Mouse (Mus musculus) MEL (cell line): Measurements from ENCODE around the gene Trim27.

Experiments
- CTCF ChIP-seq, 3 experiments: IDR thresholded peaks in 2 of 3; conservative IDR thresholded peaks in 1 of 3; 2 replicates each; pipeline ENCODE4 v1.5.1; 2011 to 2012; ENCODE audit warnings: low read length in 3 of 3, low read depth in 2 of 3, mild to moderate bottlenecking in 2 of 3, improper control_type of control experiment in 1 of 3, inconsistent platforms in 1 of 3, mixed read lengths in 1 of 3, moderate library complexity in 1 of 3; ENCODE audit not compliant: control insufficient read depth in 1 of 3, insufficient read depth in 1 of 3, poor library complexity in 1 of 3, severe bottlenecking in 1 of 3
- EP300 ChIP-seq, 2 experiments: IDR thresholded peaks; 2 replicates each; pipeline ENCODE4 v1.6.1; 2011; ENCODE audit warnings: improper control_type of control experiment in 2 of 2, low read length in 2 of 2, low read depth in 1 of 2, mild to moderate bottlenecking in 1 of 2
- JUND ChIP-seq: IDR thresholded peaks from 2 replicates; pipeline ENCODE4 v1.6.1; 2011; ENCODE audit warnings: low read depth, mild to moderate bottlenecking, improper control_type of control experiment, low read length
- KAT2A ChIP-seq: conservative IDR thresholded peaks from 2 replicates; pipeline ENCODE4 v1.6.1; 2012; ENCODE audit warnings: low read depth, low read length, improper control_type of control experiment, inconsistent platforms
- MAX ChIP-seq: IDR thresholded peaks from 2 replicates; pipeline ENCODE4 v1.6.1; 2011; ENCODE audit warnings: low read length, improper control_type of control experiment
- MXI1 ChIP-seq: IDR thresholded peaks from 2 replicates; pipeline ENCODE4 v1.6.1; 2011; ENCODE audit warnings: mild to moderate bottlenecking, low read depth, low read length, improper control_type of control experiment
- NRF1 ChIP-seq: IDR thresholded peaks from 2 replicates; pipeline ENCODE4 v1.6.1; 2014; ENCODE audit warnings: low read depth, mild to moderate bottlenecking, inconsistent platforms, low read length, improper control_type of control experiment, moderate library complexity; ENCODE audit not compliant: poor library complexity, insufficient read depth, severe bottlenecking
- POLR2A ChIP-seq, 2 experiments: IDR thresholded peaks; 2 replicates each; pipeline ENCODE4 v1.6.1; 2011 to 2012; ENCODE audit warnings: low read length in 2 of 2, mild to moderate bottlenecking in 2 of 2, control low read depth in 1 of 2, improper control_type of control experiment in 1 of 2, low read depth in 1 of 2, moderate library complexity in 1 of 2; ENCODE audit not compliant: control insufficient read depth in 1 of 2, insufficient read depth in 1 of 2, poor library complexity in 1 of 2
- SIN3A ChIP-seq: IDR thresholded peaks from 2 replicates; pipeline ENCODE4 v1.6.1; 2012; ENCODE audit warnings: low read length, improper control_type of control experiment, inconsistent platforms
- TBP ChIP-seq: IDR thresholded peaks from 2 replicates; pipeline ENCODE4 v1.8.0; 2011; ENCODE audit warnings: low read depth, low read length, improper control_type of control experiment
- USF2 ChIP-seq, 2 experiments: IDR thresholded peaks; 2 replicates each; pipeline ENCODE4 v1.6.1; 2011 to 2012; ENCODE audit warnings: improper control_type of control experiment in 2 of 2, low read length in 2 of 2, borderline replicate concordance in 1 of 2, inconsistent platforms in 1 of 2, low read depth in 1 of 2, mild to moderate bottlenecking in 1 of 2; ENCODE audit not compliant: insufficient read depth in 1 of 2
- ZMIZ1 ChIP-seq: IDR thresholded peaks from 2 replicates; pipeline ENCODE4 v1.6.1; 2012; ENCODE audit warnings: low read depth, mild to moderate bottlenecking, inconsistent platforms, low read length, improper control_type of control experiment, moderate library complexity

DNA sequence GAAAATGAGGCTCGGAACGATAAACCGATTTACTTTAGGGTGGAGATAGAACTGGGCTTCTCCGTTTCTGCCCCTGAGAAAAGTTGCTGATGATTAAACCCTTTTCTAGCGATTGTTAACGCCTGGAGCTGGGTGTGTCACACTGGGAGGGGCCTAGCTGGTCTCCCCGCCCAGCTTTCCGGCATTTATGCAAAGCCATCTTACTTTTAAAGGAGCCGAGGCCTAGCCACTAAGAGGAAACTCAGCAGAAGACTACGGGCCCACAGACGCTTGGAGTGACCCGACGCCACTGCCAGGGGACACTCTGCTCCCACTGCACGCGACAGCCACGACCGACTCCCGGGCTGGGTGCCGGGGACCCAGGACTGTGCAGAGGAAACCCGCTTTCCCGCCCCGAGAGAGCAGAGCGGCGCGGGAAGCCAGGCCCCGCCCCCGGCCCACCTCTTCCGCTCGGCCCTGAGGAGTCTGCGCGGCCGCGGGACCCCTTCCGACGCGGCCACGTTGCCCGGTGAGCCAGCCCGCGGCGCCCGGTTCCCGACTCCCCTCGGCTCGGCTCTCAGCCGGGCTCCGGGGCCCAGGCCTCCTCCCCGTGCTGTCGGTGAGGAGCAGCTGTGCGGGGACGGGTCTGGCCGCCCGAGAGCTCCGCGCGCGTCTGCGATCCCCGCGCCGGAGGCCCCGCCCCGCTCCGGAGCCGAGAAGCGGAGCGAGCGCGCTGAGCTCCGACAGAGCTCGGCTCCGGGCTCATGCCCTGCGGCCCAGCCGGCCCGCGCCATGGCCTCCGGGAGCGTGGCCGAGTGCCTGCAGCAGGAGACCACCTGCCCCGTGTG lies 692 bp downstream of the Trim27 start:
- TF ChIP-seq USF2 (IDR thresholded peaks at IDR 0.05; ENCODE audit: borderline replicate concordance in 1 of 2, insufficient read depth in 1 of 2, low read depth in 1 of 2, low read length in 2 of 2) (no peak), POLR2A (IDR thresholded peaks at IDR 0.05; ENCODE audit: control insufficient read depth in 1 of 2, insufficient read depth in 1 of 2, low read depth in 1 of 2, low read length in 2 of 2, poor library complexity in 1 of 2) (peak; percentile 65 to 93), EP300 (IDR thresholded peaks at IDR 0.05; ENCODE audit: low read depth in 1 of 2, low read length in 2 of 2) (no peak), JUND (no peak), TBP (peak; percentile 98), KAT2A (no peak), MAX (no peak), SIN3A (no peak), ZMIZ1 (no peak), NRF1 (no peak), MXI1 (no peak), CTCF (IDR thresholded peaks at IDR 0.05 in 2 of 3, conservative IDR thresholded peaks at IDR 0.05 in 1 of 3; ENCODE audit: control insufficient read depth in 1 of 3, insufficient read depth in 1 of 3, low read depth in 2 of 3, low read length in 3 of 3, poor library complexity in 1 of 3, severe bottlenecking in 1 of 3) (no peak)
